Mouse (Mus musculus) 416B (cell line): ENCODE data around the gene Mxd4.
A peak's percentile ranks its signal among the peaks of the same experiment; 100 is the strongest.

Experiments used
- DNase-seq: peaks from one replicate; pipeline ENCODE4 v3.0.0; 2011; ENCODE audit warnings: low read depth

Gene Mxd4

DNA sequence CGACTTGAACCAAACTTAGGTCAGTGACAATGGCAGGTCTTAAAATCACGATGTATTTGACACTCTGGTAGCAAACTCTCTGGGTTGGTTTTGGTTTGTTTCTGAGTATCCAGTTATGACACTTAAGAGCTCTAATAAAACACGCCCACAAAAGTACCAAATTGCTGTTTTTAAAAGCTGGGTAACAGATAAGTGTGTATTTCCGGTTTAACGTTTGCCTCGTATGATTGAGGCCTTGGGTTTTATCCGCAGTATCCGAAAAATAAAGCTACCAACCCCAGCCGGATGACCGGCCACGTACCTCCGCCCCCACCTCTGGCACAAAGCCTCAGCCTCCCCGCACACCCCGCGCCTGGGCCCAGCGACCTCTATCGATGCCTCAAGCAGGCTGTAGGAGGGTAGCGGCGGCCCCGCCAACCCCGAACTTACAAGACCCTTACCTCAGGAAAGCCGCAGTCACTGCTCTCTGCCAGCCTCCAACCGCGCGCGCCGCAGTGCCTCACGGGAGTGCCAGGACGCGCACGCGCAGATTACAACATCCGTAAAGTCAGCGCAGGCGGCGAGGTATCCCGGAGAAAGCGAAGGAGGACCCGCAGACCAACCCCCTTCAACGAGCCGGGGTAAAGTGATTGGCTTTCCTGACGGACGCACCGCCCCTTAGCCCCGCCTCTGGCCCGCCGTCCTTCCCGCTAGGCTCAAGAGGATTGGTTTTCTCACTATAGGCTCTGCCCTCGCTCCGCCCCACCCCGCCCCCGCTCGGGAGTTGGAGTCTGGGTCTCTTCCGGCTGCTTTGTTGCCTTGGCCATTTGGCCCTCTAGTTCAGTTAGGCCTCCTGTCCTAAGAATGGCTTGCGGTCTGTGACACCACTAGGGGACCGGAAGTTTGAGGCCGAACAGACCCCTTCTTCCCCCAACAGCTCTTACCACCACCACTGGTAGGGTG, 18.3 kb downstream of the Mxd4 start, which contains the start of the genes Poln and Haus3:
Gene Poln (minus strand): TSS at position 499 of the 942 bp plus-strand sequence.
Gene Haus3 (minus strand): TSS at position 578 of the 942 bp plus-strand sequence.
- peak; percentile 99 for DNase-seq

DNA sequence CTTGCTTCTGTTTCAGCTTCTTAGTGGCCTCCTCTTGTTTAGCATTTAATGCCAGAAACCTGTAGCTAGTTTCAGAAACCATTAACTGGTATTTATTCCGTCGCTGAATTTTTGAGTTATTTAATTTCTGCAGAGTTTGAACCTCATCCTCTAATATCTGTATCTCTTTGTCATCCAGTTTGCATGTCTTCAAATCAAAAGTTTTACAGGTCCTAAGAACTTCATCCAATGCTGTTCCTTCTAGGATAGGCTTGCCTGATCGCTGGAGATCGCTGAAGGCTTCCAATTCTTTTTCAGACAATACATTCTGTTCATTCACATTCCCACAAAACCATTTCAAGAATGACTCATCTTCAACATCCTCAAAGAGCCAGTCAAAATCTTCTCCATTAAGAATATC, 19.7 kb downstream of the Mxd4 start:
- DNase-seq, result no peak

DNA sequence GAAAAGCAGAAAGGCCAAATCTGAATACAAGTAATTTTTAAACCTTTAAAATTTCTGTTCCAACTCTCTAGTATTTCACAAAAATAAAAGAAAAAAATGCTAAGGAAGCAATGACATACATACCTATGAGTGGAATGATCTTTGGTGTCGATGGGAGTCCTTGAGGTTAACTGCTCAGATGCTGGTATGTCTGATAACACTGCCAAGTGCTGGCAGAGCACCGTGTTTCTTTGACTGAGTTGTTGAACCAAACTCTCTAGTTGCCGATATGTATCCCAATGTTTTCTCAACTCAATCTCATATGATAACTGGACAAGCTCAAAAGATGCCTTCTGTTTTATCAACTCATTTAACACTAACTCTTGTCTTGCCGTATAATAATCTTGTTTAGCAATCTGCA, 21.7 kb downstream of the Mxd4 start:
- DNase-seq, result peak; percentile 52

DNA sequence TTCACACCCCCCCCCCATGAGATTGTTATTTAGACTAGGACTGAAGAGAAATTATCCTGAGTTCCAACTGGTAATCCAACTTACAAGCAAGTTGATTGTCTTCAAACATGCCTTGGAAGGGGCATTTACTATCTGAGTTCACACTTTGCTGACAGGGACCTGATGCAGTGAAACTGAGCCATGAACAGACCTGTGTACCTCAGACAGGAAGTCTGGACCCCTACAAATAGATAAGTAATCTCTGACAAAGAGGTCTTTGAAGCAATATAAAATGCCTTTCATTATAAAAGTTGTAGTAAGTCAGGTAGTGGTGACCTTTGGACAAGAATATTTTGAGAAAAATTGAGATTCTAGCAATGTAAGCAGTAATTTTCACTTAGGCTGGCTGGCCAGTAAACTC, 39.0 kb downstream of the Mxd4 start:
- DNase-seq, result no peak

DNA sequence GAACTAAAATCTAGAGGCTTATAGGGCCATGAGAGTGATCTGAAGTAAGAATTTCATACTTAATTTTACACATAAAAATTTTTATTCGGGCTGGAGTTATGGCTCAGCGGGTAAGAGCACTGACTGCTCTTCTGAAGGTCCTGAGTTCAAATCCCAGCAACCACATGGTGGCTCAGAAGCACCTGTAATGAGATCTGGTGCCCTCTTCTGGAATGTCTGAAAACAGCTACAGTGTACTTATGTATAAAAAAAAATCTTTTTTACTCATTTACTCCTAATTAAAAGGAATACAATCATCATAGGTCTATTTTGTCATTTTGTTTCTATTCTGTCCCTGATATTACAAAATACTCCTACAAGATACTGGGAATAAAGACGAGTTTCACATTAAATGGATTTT, 40.0 kb downstream of the Mxd4 start:
- DNase-seq, result no peak

DNA sequence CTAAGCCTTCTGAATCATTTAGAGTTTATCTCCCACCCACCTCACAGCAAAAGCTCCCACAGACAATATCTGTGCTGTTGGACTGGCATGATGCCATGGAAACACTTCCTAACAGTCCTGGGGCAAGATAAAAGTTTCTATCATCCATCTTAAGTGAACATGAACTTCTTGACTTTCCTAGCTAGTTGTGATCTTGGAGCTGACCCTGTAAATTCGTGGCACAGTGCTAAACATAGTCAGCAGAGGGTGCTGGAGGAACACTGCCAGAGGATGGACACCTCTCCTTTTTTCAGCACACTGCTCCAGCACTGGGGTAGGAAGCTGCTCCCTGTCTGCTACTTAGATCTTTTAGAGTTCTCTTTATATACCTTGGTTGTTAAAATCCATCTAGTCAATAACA, 47.8 kb downstream of the Mxd4 start:
- peak; percentile 65 for DNase-seq

DNA sequence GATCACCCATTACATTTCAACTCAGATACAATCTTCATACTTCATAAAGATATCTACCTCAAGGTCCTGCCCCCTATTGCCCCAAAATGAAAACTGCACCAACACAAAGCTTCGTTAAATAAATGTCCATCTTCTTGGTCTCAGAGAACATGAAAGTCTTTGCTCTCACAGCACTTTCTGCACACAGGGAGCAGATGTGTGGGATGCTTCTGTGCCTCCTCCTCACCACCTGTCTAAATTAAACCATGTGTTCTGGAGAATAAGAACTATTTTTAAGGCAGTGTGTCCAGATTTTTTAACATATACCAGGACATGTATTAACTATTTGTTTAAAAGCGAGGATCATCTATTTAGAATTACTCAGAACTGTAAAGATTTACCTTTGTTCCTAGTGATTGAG, 54.8 kb downstream of the Mxd4 start:
- no peak for DNase-seq

DNA sequence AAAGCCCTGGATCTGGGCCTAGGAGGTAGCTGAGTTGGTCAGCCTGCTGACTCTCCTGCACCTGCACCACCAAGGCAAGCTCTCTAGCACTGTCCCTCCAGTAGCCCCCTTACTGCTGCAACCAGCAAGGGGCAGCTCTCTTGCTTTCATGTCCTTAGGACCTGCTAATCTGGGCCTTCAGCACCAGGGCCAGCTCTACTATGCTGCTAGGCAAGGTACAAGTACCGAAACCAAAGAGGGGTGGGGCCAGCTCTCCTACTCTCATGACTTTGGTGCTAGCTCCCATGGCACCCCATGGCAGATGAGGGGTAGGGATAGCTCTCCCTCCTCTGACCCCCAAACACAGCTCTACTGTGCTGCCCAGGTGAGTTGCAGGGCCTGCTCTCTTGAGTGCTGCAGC, 63.4 kb downstream of the Mxd4 start:
- DNase-seq, result peak; percentile 36
